Mouse (Mus musculus) A20 (cell line): Measurements from ENCODE around the gene Rab9.

Experiments
- DNase-seq: peaks from one replicate; pipeline ENCODE4 v3.0.0-alpha.2; 2011; ENCODE audit warnings: low read depth, low spot score

Gene Rab9

GRCm38 (mm10) chrX:166479365-166479983 lies at the start of gene Rab9:
Rab9 (minus strand) TSS chrX:166479867.
- DNase-seq = peak; percentile 92

GRCm38 (mm10) chrX:166528126-166528525 lies 48.5 kb upstream of the Rab9 start:
- no peak for DNase-seq

DNA sequence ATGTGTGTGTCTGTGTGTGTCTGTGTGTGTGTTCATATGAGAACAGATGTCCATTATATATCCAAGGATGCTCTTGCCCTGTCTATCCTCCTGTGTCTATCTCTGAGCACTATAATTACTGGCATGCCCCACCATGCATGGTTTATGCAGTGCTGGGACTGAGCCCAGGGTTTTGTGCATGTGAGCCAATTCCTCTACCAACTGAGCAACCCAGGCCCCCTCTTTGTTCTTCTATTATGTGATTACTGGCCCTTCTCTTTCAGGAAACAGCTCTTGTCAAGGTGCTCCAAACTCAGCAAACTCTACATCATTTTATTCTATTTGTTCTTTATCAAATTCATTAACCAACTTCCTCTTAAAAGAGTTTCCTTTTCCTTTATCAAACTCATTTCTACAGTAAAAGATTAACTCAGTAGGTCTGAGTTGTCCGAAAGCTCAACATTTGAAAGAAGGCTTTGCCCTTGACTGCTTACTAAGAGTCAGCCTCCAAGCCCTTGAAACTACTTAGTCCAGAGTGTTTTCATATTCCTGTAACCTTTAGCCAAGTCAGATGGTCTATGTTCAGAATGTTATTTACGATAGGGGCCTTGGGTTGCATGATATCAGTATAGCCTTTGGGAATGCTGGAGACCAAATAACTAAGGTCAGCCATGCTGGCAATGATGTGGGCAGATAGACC lies 46.1 kb upstream of the Rab9 start:
- no peak for DNase-seq

DNA sequence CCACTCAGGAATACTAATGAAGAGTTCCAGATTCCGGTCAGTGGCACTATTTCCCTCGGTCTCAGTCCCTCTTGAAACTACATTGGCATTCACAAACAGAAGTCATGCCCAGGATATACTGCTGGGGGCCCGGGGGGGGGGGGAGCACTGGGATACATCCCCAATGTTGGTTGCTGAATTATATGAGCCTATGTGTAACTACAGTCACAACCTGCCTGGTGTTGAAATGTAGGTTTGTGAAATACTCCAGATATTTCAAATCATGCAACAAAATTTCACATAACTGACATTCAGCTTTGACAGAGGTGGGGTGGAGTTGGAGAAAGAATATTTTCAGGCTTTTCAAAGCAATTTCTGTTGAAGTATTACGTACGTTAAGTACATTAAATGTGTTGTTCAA lies 41.1 kb upstream of the Rab9 start:
- DNase-seq = no peak

DNA sequence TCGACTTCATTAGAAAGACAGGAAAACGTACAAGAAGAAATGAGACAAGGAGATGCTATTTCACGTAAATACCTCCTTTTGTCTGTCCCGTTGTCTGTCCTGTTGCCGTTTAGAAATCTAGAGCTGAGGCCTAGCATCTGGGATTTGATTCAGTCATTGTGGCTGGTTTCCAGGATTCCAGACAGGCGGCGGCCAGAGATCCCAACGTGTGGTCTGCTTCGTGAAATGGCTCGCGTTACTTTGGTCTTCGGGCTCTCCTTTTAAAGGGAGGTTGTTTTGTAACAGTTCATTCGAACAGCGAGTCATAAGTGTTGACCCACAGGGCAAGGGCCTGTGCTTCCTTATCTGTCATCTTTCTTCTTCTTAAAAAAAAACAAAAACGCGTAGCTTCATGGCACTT lies 38.7 kb upstream of the Rab9 start, which contains the start of gene Tceanc:
Tceanc (minus strand) TSS at position 223 of the 400 bp plus-strand sequence.
- no peak for DNase-seq

DNA sequence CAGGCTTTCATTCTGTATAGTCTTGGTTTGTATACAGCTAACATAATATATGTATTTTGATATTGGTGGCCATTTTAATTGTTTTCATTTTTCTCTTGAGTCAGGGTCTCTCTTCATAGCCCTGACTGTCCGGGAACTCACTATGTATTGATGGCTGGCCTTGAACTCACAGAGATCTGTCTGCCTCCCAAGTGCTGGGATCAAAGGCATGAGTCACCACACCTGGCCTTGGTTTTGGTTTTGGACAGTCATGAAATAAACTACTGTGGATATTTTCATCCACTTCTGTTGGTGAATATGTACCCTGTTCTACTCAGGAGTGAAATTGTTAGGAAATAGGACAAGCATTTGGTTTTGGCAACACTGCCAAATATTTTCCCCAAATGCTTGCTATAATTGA lies 37.0 kb upstream of the Rab9 start:
- no peak for DNase-seq

- no peak for DNase-seq
These were observed 36.3 kb upstream of the Rab9 start for GRCm38 (mm10) chrX:166515923-166516322.

DNA sequence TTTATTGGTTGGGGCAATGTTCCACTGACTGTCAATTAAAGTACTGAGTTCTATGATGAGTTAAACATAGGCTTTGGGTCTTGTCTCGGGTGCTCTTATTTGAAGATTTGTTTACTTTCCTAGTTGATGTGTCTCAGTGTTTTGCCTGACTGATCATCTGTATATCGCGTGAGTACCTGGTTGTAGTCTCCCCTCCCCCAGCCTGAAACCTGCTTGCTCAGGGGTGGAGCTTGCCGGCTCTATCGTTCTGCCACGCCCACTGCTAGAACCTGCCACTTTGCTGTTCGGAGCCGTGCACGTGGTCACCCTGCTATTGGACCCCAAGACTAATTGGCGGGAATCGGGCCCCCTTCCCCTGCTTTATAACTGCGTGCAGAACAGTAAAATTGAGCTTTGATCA lies 34.4 kb upstream of the Rab9 start:
- peak; percentile 80 for DNase-seq

DNA sequence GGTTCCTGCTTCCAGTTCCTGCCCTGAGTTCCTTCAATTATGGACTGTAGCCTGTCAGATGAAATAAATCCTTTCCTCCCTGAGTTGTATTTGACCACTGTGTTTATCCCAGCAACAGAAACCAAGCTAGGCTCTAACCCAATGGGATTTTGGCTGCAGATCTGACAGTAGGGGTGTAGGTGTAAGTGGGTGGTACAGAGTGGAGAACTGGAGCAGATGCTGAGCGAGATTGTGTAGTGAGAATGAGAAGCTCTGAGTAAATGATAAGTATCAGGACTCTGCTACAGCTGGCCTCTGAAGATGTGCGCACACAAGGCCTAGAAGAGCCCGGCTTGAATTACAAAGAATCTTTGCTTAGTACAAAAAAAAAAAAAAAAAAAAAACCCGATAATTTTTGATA lies 32.4 kb upstream of the Rab9 start:
- no peak for DNase-seq

GRCm38 (mm10) chrX:166511107-166511506 lies 31.4 kb upstream of the Rab9 start:
- DNase-seq = peak; percentile 42

GRCm38 (mm10) chrX:166509761-166510738 lies 30.4 kb upstream of the Rab9 start:
- DNase-seq = peak; percentile 94

DNA sequence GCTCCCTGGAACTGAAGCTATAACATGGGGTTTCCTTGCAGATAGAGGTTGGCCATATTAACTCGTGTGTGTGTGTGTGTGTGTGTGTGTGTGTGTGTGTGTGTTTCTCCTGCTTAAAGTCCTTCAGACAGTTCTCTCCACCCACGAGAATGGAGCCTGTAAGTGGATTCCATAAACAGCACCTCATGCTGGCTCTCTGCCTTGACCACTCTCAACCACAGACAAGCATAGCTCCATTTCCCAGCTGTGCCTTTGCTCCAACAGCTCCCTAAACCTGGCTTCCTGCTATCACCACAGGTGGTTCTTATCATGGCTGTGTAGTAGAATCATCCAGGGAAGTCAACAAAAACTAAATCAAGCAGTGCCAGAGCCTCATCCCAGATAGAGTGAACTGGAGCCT lies 24.8 kb upstream of the Rab9 start:
- no peak for DNase-seq

DNA sequence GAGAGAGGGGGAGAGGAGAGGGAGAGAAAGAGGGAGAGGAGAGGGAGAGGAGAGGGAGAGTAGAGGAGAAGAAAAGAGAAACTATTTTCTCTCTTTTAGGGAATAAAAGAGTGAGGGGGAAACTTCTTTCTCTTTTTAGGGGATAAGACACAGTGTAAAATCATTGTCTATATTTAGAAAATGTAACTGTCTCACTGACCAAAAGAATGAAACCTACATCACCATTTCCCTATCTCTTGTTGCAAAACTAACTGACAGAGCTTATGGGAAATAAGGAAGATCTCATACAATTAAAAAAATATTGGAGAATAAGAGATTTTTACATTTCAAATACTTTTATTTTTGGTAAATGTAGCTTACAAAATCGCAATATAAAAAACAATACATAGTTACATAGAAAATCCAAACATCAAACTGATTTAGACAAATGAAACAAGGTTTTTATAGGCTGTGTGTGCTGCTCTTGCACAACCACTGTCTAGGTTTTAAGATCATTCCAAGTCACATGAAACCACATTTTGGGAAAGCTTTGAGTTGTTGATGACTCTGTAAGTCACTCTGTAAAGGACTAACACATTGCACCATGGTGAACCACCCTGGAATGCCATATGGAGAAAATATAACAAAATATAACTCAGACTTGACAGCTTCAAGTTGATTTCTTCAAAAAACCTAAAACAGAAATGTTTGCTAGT lies 20.0 kb upstream of the Rab9 start:
- no peak for DNase-seq

DNA sequence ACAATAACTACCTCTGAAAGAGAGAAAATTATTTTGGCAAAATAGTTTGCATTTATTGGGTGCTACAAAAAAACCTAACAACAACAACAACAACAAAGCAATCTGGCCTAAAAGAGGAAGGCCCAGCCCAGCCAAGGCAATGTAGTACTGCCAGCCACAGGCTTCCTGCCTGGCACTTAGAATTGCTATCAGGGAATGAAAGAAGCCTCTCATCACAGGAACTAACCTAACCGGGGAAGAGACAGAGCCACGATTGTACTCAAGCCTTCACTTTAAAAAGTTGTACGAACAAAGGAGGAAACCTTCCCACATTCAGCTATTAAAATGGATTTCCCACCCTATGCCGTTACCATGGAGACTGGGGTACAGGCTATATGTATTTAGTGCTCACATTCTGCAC lies 18.1 kb upstream of the Rab9 start:
- no peak for DNase-seq

GRCm38 (mm10) chrX:166495052-166495451 lies 15.4 kb upstream of the Rab9 start:
- DNase-seq = no peak

GRCm38 (mm10) chrX:166478631-166479364 lies 869 bp downstream of the Rab9 start:
- peak; percentile 44 for DNase-seq

DNA sequence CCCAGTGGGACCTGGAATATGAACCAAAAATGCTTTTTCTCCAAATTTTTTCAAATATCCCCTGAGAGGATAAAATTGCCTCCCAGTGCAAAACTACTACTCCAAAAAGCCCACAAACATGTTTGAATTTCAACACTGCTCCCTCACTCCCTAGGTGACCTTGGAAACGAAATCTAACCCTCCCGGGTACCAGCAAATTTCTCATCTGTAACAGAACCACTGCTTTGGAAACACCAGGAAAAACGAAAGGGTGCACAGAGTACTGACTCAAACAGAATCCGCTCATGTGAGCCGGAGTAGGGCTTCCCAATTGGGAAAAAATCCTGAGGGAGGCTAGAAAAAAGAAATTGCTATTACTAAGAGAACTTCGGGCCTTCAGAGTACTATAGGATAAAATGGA lies 2.3 kb downstream of the Rab9 start:
- no peak for DNase-seq

- DNase-seq = no peak
These were observed 7.1 kb downstream of the Rab9 start for GRCm38 (mm10) chrX:166472612-166473011.

DNA sequence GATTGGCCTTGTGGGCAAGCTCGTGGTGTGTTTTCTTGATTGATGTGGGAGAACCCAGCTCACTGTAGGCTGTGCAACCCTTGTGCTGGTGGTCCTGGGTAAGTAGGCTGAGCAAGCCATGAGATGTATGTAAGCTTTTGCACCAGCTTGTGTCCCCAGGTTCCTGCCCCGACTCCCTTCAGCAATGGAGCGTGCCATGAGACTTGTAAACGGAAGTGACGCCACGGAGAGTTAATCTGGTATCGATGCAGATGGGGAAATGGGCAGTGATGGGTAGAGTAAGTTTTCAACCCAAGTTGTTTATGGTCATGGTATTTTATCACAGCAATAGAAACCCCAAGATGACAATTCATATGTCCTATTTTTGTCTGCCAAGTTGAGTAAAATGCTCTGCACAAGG lies 11.3 kb downstream of the Rab9 start:
- peak; percentile 36 for DNase-seq

DNA sequence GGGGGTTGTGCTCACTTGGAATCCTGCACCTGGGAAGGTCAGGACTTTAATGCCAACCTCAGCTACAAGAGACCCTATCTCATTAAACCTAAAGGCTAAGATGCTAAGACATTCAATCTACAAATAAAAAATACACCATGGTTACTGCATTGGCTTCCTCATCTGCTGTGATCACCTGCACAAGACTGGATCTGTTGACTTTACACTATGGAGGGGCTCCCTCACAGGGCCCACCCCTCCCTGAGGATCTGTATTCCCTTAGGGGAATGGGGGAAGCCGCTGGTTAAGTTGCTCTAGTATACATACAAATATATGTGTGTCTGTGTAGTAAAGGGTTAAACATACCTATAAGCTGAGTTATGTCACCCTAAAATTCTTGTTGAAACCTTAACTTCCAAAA lies 24.1 kb downstream of the Rab9 start:
- no peak for DNase-seq

DNA sequence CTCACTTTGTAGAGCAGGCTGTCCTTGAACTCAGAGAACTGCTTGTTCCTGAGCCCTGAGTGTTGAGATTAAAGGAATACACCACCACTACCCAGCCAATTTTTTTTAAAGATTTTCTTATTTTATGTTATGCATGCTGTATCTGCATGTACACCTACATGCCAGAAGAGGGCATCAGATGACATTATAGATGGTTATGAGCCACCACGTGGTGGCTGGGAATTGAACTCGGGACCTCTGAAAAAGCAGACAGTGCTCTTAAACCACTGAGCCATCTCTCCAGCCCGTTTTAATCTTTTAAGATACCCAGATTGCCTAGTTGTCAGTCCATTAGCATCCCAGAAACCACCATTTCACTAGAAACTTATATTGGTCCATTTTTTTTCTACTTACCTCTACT lies 25.3 kb downstream of the Rab9 start:
- no peak for DNase-seq
